Mouse (Mus musculus): Measurements from ENCODE around the gene Celsr1. TPM values are rescaled to one million over a fixed set of nuclear protein-coding genes. Genes with fewer than 3 reads are reported as not detected.

Gene Celsr1
- polyA plus RNA-seq (2012), result 0.39 and 0.56 TPM in 2 replicates

- no peak for TF ChIP-seq GATA1 (IDR thresholded peaks at IDR 0.05; ENCODE audit: low read length)
Observed at GRCm38 (mm10) chr15:86033191-86033841, at the start of gene Celsr1. TSS of gene Celsr1 (minus strand) at chr15:86033777.

- no peak for TF ChIP-seq GATA1 (IDR thresholded peaks at IDR 0.05; ENCODE audit: low read length)
Observed at GRCm38 (mm10) chr15:86083261-86083741, 49.7 kb upstream of the Celsr1 start.

GRCm38 (mm10) chr15:86082551-86082961 is 49.0 kb upstream of the Celsr1 start:
- TF ChIP-seq GATA1 (IDR thresholded peaks at IDR 0.05; ENCODE audit: low read length), result no peak

- no peak for TF ChIP-seq GATA1 (IDR thresholded peaks at IDR 0.05; ENCODE audit: low read length)
Observed at GRCm38 (mm10) chr15:86081654-86082053, 48.1 kb upstream of the Celsr1 start.

- no peak for TF ChIP-seq GATA1 (IDR thresholded peaks at IDR 0.05; ENCODE audit: low read length)
Observed at GRCm38 (mm10) chr15:86080408-86080807, 46.8 kb upstream of the Celsr1 start.

GRCm38 (mm10) chr15:86079876-86080275 is 46.3 kb upstream of the Celsr1 start:
- TF ChIP-seq GATA1 (IDR thresholded peaks at IDR 0.05; ENCODE audit: low read length), result no peak

GRCm38 (mm10) chr15:86079467-86079866 is 45.9 kb upstream of the Celsr1 start:
- TF ChIP-seq GATA1 (IDR thresholded peaks at IDR 0.05; ENCODE audit: low read length), result no peak

- TF ChIP-seq GATA1 (IDR thresholded peaks at IDR 0.05; ENCODE audit: low read length), result no peak
Observed at GRCm38 (mm10) chr15:86078481-86079216, 45.1 kb upstream of the Celsr1 start.

GRCm38 (mm10) chr15:86077934-86078333 is 44.4 kb upstream of the Celsr1 start:
- no peak for TF ChIP-seq GATA1 (IDR thresholded peaks at IDR 0.05; ENCODE audit: low read length)

- TF ChIP-seq GATA1 (IDR thresholded peaks at IDR 0.05; ENCODE audit: low read length), result no peak
Observed at GRCm38 (mm10) chr15:86076378-86076777, 42.8 kb upstream of the Celsr1 start.

- no peak for TF ChIP-seq GATA1 (IDR thresholded peaks at IDR 0.05; ENCODE audit: low read length)
Observed at GRCm38 (mm10) chr15:86076048-86076315, 42.4 kb upstream of the Celsr1 start.

- no peak for TF ChIP-seq GATA1 (IDR thresholded peaks at IDR 0.05; ENCODE audit: low read length)
Observed at GRCm38 (mm10) chr15:86075305-86076047, 41.9 kb upstream of the Celsr1 start.

- TF ChIP-seq GATA1 (IDR thresholded peaks at IDR 0.05; ENCODE audit: low read length), result no peak
Observed at GRCm38 (mm10) chr15:86074171-86074937, 40.8 kb upstream of the Celsr1 start.

- TF ChIP-seq GATA1 (IDR thresholded peaks at IDR 0.05; ENCODE audit: low read length), result no peak
Observed at GRCm38 (mm10) chr15:86071166-86071565, 37.6 kb upstream of the Celsr1 start.

- TF ChIP-seq GATA1 (IDR thresholded peaks at IDR 0.05; ENCODE audit: low read length), result no peak
Observed at GRCm38 (mm10) chr15:86070368-86070767, 36.8 kb upstream of the Celsr1 start.

Measured in G1E-ER4 (cell line).